Mouse (Mus musculus): ENCODE measurements around the gene H6pd.

- no peak for TF ChIP-seq POLR2A (IDR thresholded peaks at IDR 0.05; ENCODE audit: insufficient read depth, low read depth, low read length)
- TF ChIP-seq CTCF (IDR thresholded peaks at IDR 0.05; ENCODE audit: insufficient read depth, low read depth, low read length), result no peak
Observed at GRCm38 (mm10) chr4:149971393-149971792, 37.4 kb downstream of the H6pd start.
